Mouse (Mus musculus): ENCODE results near the gene Arl6ip6. TPM values are rescaled to one million over a fixed set of nuclear protein-coding genes. Genes with fewer than 3 reads are reported as not detected.

Gene Arl6ip6
- total RNA-seq (2021): 10 to 100 TPM; 37.0 to 39.6 TPM
- long read RNA-seq, experiment 1, transcript Arl6ip6-201 (4 exons, 2,548 nt): major isoform, 27 of 30 reads
- long read RNA-seq, experiment 1, partial matches to known transcripts: 0 of 30 reads
- long read RNA-seq, experiment 1, other reads (novel, unspliced or antisense): 1 of 30 reads
- long read RNA-seq, experiment 2, transcript Arl6ip6-201 (4 exons, 2,548 nt): major isoform, 52 of 57 reads
- long read RNA-seq, experiment 2, partial matches to known transcripts: 0 of 57 reads
- long read RNA-seq, experiment 2, other reads (novel, unspliced or antisense): 2 of 57 reads

DNA sequence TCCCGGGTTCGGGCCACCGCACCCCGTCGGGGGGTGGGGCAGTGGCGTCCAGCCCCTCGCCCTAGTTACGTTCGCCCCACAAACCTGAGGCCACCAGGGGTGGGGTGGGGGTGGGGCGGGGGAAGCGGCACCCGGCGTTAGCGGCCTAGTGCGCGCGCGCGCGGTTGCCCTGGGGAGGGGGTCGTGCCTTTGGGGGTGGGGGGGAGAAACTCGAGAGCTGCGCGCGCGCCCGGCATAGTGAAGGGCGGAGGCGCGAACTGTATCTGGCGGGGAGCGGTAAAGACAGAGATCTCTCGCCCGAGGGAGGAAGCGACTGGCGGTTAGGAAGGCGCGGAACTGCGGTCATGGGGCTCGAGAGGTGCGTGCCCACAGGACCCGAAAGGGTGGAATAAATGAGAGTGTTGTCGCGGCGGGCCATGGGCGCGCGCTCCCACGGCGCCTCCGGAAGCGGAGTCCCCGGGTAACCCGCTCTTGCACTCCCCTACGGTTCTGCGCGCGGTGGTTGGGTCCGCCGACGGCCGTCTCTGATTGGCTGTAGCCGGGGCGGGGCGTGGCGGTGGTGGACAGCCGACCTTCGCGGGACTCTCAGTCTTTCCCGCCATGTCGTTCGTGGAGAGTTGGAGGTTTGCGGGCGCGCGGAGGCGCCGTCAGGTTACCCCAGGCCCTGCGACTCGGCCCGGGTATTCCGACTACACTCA lies at the start of gene Arl6ip6:
TSS of gene Arl6ip6 (plus strand) at position 204 of the 698 bp plus-strand sequence.
- peak; percentile 98 to 100 for DNase-seq (ENCODE audit: low spot score in 2 of 2)

DNA sequence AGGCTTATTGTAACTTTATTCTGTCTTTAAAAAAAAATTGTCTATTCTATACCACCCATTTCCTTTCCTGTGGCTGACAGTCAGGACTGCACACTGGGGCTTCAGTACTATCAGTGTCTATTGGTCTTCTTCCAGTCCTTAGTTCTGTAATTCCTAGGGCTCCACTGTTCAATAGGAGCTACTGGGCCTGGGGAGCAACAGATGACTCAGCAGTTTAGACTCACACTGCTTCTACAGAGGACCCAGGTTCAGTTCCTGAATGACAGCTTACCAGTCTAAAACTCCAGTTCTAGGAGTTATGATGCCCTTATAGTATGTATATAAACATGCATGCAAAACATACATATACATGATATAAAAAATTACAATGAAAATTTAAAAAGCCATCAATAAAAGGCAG lies 44.7 kb upstream of the Arl6ip6 start:
- no peak for DNase-seq (ENCODE audit: low spot score in 2 of 2)

DNA sequence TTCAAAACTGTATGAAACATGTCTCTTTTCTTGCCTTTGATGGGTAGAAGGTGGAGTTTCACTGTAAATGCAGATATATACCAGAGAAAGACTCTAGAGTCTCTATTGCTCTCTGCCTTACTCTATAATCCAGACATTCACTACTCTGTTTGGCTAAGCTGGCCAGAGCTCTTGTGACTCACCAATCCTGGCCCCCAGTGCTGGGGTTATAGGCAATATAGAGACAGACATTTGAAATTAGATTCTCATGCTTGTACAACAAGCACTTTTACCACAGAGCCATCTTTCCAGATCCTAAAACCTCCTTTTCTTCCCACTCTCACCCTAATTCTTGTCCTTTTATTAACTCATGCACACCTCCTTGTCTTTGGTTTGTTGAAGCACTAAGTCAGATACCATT lies 17.6 kb upstream of the Arl6ip6 start:
- no peak for DNase-seq (ENCODE audit: low spot score in 2 of 2)

DNA sequence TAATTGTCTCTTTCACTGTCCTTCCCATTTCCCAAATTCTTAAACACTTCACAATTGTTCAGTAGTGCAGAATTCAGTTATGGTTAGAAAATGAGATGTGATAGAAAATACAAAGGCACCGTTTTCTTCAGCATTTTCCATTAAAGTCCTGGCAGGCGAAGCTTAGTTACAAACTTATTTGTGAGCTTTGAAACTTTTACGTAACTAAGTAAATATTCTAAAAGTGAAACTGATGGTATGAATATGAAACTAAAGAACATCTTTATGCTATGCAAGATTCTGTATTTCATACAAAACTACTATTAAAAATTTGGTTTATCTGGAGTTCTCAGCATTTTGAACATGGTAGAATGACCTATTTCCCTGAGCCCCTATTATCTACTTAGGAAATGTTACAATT lies 12.6 kb upstream of the Arl6ip6 start:
- no peak for DNase-seq (ENCODE audit: low spot score in 2 of 2)

DNA sequence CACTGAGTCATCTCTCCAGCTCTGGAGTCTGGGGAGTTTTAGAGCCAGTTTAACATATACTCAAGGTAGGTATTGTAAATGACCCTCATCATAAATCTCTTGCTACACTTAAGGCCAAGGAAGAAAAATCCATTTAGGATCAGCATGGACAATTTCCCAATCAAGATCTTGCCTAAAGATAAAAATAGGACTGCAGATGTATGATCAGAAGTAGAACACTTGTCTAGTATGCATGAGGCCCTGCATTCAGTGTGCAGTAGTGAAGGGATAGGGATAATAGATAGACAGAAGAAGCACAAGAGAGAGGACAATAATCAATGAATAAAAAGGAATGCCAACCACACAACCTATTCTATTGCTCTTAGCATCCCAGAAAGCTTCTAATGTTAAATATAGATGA lies 11.7 kb upstream of the Arl6ip6 start:
- DNase-seq (ENCODE audit: low spot score in 2 of 2): no peak

DNA sequence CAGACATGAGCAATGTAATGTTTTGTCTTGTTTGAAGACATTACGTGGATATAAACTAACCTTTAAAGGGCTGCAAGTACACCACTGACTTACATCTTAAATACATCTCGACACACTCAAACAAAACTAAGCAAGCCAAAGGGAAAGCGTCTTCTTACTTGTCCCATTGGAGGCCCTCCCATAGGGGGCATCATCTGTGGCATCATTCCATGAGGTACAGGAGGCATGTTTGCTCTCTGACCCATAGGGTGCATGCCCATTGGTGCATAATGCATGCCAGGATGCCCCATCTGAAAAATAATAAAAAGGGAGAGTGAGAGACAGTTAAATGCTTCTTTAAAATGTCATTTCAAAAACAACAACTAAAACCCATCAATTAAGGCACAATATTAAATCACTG lies 1.7 kb upstream of the Arl6ip6 start:
- DNase-seq (ENCODE audit: low spot score in 2 of 2): no peak

DNA sequence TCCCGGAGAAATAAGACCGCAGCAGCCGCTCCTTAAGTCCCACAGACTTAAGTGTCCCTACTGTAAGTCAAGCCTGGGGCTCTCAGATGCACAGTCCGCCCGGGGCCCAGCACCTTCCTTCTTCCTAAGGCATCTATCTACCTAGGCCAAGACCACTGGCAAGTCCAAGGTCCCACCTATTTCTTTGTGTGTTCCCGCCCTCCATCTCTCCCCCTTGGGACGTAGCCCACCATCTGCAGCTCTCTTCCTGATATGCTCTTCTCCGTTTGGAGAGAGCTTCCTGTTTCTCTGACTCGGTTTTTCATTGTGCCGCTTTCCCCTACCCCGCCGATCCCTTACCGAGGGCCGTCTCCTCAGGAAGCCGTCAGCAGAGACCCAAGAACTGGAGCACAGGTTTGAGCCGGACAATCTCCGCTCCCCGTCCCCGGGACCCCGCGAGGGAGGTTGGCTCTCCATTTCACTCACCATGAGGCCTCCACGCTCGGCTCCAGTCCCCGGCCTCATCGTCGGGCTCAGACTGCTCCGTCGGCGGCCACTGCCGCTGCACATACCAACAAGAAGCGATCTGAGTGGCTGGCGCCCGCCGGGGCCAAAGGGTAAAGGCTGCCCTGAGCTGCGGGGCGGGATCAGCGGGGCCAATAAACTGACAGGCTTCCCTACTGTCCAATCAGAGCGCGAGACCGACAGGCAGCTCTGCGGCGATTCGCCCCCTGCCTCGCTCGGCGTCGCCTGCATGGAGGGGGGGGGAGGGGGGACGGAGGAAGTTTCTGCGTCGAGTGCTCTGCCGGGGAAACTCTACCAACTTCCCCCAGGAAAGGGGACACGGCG lies 628 bp upstream of the Arl6ip6 start, which contains the start of gene Prpf40a:
TSS of gene Prpf40a (minus strand) at position 601 of the 828 bp plus-strand sequence.
- peak; percentile 99 for DNase-seq (ENCODE audit: low spot score in 2 of 2)

DNA sequence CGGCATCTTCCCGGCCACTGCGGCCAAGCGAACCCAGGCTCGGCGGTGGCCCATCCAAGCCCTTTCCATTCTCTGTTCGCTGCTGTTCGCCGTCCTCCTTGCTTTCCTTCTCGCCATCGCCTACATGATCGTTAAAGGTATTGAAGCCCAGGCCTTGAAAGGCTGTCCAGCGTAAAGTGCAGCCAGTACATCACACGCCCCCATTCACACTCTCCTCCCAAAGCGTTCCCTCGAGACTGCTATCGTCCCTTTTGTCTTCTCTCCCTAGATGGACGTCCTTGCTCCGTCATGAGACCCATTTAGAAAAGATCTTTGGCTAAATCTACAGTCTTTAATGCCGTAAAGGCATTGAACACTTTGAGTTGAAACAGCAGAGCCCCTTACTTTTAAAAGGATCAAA lies 860 bp downstream of the Arl6ip6 start:
- DNase-seq (ENCODE audit: low spot score in 2 of 2): no peak

DNA sequence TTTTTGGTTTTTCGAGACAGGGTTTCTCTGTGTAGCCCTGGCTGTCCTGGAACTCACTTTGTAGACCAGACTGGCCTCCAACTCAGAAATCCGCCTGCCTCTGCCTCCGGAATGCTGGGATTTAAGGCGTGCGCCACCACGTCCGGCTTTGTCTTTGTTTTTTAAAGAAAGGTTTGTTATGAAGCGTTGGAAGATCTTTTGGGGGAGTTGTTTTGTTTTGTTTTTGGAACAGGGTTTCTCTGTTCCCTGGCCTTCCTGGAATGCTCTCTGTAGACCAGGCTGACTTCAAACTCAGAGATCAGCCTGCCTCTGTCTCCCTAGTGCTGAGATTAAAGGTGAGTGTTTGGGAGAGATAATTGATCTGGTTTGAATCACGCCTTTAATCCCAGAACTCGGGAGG lies 4.9 kb downstream of the Arl6ip6 start:
- no peak for DNase-seq (ENCODE audit: low spot score in 2 of 2)

DNA sequence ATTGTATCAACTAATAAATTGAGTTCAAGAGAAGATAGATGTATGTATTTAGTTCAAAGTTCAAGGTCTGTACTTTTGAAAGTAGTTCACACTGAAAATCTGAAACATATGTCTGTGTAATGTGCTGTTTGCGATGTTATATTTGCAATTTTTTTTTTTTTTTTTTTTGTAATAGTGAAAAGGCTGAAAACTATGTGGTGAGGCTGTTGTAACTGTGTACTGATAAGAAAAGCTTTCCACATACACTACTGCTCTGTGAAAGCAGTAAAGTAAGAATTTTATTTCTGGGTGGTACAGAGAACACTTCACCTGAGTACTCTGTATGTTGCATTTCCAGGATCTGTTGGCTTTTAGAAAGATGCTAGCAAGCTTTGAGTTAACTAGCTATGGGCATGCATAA lies 7.7 kb downstream of the Arl6ip6 start:
- no peak for DNase-seq (ENCODE audit: low spot score in 2 of 2)

DNA sequence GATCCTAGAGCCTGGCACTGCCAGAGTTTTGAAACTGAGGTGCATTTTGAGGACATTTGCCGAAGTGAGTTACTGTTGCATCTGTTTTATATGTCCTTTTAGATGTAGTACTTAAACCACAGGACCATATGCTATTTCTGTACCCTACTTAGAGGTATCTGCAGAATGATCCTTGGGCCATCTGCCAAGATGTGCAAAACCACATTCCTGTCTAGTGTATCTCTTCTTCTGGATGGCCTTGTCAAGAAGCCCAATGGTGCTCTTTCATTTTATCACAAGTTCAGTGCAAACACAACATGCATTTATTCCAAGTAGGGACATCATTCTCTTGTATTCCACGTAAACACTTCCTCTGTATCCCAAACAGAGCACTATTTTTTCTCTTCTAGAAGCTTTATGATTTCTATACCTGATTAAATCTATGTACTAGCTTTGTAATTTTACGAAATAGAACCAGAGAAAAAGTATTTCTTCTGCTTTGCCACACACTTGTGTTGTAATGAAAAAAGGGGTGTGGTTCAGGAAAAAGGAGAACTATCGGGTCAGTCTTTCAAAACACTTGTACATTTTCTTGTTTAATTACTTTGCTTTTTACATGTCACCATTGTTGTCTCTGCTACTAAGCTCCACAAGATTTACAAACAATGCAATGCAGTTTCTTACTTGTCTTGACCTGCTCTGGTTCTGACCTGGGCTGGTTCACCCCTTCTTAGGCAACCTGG lies 8.8 kb downstream of the Arl6ip6 start:
- no peak for DNase-seq (ENCODE audit: low spot score in 2 of 2)

DNA sequence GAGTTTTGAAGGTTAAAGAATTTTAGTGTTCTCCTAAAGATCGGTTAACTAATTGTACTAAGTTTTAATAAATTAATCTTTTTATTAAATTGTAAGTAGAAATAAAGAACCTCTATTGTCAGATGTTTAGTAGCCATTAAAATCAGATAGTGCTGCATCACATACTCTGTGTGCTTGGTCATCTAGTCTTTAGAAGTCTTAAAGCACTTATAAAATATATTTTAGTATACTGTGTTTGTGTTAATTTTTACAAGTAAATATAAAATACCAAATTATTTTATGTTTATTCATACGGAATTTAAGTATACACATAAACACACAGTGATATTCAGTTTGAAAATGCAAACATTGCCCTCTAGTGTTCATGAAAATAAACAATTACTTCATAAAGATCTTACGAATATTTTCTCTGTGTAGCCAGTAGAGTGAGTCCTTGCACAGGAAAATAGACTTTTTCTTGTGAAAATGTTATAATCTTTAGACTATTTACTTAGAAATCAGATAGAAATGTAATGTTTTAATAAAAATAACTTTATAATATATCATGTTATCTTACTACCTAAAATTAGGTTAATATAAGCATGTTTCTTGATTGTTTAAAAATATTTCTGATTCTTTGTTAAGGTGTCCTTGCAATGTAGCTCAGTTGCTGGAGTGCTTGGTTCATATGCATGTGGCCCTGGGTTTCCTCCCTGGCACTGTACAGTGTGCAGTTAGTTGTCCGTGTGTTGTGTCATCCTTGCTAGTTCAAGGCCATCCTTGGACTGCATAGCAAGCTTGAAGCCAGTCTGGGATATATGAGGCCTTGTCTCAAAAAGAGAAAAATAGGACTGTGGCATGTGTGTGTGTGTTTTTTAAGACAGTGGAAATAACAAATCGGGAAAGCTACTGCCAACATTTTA lies 13.1 kb downstream of the Arl6ip6 start:
- DNase-seq (ENCODE audit: low spot score in 2 of 2): no peak

DNA sequence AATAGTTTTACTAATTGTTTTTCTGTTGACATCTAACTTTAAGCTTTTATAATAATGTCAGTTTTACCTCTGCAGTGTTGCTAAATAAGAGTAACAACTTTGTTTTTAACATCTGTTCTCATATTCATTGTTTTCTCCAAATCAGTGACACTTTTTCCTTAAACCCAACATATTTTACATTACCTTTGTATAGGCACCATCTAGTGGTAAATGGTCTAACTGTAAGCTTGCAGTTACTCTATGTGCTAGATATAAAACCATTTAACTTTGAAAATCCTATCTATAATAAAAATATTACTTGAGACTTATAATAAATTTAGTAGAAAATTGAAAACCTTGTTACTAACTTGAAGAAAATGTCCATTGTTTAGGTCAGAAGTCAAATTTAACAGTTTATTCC lies 15.2 kb downstream of the Arl6ip6 start:
- no peak for DNase-seq (ENCODE audit: low spot score in 2 of 2)

DNA sequence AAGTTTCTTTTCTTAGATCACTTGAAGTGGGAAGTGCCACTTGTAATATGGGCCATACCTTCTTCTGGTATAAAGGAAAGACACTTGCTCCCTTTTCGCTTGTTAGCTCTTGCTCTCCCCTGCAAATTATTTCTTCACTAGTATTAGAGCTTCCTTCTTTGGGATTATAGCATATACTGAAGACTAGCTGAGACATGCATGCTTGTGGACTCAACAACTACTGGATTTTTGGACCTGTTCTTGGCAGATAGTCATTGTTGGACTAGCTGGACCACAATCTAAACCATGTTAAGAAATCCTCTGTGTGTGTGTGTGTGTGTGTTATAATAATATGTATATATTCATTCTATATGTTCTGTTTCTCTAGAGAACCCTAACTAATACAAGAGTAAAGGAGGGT lies 22.0 kb downstream of the Arl6ip6 start:
- no peak for DNase-seq (ENCODE audit: low spot score in 2 of 2)

DNA sequence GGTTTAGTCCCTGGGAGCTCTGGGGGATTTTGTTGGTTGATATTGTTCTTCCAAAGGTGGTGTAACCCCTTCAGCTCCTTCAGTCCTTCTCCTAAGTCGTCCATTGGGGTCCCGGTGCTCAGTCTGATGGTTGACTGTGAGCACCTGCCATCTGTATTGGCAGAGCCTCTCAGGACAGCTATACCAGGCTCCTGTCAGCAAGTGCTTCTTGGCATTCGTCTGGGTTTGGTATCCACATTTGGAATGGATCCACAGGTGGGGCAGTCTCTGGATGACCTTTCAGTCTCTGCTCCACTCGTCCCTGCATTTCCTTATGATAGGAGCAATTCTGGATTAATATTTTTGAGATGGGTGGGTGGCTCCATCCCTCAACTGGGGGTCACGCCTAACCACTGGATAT lies 30.7 kb downstream of the Arl6ip6 start:
- DNase-seq (ENCODE audit: low spot score in 2 of 2): no peak

DNA sequence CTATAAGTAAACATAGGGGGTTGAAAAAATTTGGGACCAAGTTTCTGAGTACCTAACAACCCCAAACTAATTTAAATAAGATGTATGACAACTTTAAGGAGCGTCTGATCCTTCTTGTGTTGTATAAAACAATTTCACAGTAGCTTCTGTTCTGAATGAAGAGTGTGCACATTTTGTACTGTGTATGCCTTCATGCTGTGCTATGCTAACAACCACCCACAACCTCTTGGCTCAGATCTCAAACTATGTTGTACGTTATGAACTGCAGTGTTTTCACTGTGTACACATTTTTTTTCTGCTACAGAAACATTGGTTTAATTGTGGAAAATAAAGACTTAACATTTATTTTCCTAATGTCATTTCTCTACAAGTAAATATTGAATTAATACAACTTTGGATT lies 65.5 kb downstream of the Arl6ip6 start:
- DNase-seq (ENCODE audit: low spot score in 2 of 2): no peak

All from adrenal gland, postnatal 4 days (tissue).